Mouse (Mus musculus) liver, embryonic 11.5 days (tissue): ENCODE measurements at regions not wholly inside any gene's neighbourhood (a gene's known extent, or its start where the extent isn't known, plus 50 kb on each side); places are given as distances from the start of the nearest gene placed in this dataset.

Experiments used
- ATAC-seq: fragments of 200-750 bp; cut with Nextera tagmentation; replicated peaks from 2 replicates; pipeline ENCODE4 v1.8.0; 2017; ENCODE audit warnings: moderate number of reproducible peaks, mild to moderate bottlenecking, moderate TSS enrichment, moderate library complexity; ENCODE audit not compliant: low FRiP score
- DNase-seq: peaks from one replicate; pipeline ENCODE4 v3.0.0-alpha.2; 2017; ENCODE audit warnings: low spot score
- H3K27ac ChIP-seq: fragments of 300-500 bp; sonication (generic); 2 replicates; pipeline ENCODE4 v1.5.1; 2014; ENCODE audit warnings: mild to moderate bottlenecking, low read depth, low read length, control low read depth
- H3K27me3 ChIP-seq: fragments of 300-500 bp; sonication (generic); replicated peaks from 2 replicates; pipeline ENCODE4 v1.6.1; 2014; ENCODE audit warnings: low read length, mixed read lengths; ENCODE audit not compliant: control insufficient read depth, insufficient read depth
- H3K36me3 ChIP-seq: fragments of 300-500 bp; sonication (generic); 2 replicates; pipeline ENCODE4 v1.6.1; 2014; ENCODE audit warnings: mild to moderate bottlenecking, low read length, moderate library complexity, mixed read lengths; ENCODE audit not compliant: control insufficient read depth, insufficient read depth
- H3K4me1 ChIP-seq: fragments of 300-500 bp; sonication (generic); replicated peaks from 2 replicates; pipeline ENCODE4 v1.6.1; 2014; ENCODE audit warnings: low read length, mixed read lengths; ENCODE audit not compliant: control insufficient read depth, insufficient read depth
- H3K4me2 ChIP-seq: fragments of 300-500 bp; sonication (generic); 2 replicates; pipeline ENCODE4 v1.6.1; 2014; ENCODE audit warnings: mild to moderate bottlenecking, control low read depth, moderate library complexity
- H3K4me3 ChIP-seq: fragments of 300-500 bp; sonication (generic); 2 replicates; pipeline ENCODE4 v1.5.1; 2014; ENCODE audit warnings: low read depth, low read length, control low read depth
- H3K9ac ChIP-seq: fragments of 300-500 bp; sonication (generic); 2 replicates; pipeline ENCODE4 v1.6.1; 2014; ENCODE audit warnings: low read depth, low read length, control low read depth
- H3K9me3 ChIP-seq: fragments of 300-500 bp; sonication (generic); 2 replicates; pipeline ENCODE4 v1.6.1; 2016; ENCODE audit warnings: low read length, inconsistent platforms, mixed read lengths; ENCODE audit not compliant: control insufficient read depth
- WGBS: fragments of 180-500 bp; shearing (Covaris S2); extraction: QIAGEN DNeasy Blood & Tissue Kit; methylation state at CpG from one replicate; pipeline ENCODE4 v1.1.7; 2014; 5-methylcytosine and 5-hydroxymethylcytosine counted together

DNA sequence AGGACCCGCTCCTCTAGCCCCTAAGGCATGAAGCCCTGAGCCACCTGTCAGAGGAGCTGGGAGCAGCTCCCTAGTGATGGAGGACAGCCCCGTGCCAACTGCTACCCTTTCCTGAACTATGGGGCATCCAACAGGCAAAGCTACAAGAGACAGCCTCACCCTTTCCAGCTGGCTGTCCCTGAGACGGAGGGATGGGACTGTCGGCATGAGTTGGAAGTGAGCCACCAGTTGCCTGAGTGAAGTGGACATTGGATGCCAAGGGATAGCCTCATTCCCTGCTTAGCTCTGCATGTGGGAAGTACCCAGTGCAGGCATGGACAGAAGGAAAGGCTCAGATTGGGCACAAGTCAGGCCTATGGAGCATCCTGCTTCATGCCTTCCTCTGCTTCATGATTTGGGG lies 112.3 kb upstream of the Igsf21 start:
- WGBS, result 84% methylated on average over 4 of the region's 4 CpGs
- DNase-seq, result no peak
- no peak for ATAC-seq
- no peaks in the 10 kb centered on the region for H3K27me3 ChIP-seq
- H3K36me3 ChIP-seq, result no peaks in the 10 kb centered on the region
- H3K4me1 ChIP-seq, result no peaks in the 10 kb centered on the region
- H3K4me2 ChIP-seq, result no peak overlapping the region
- no peak overlapping the region for H3K4me3 ChIP-seq
- H3K9ac ChIP-seq, result no peak overlapping the region
- no peaks in the 10 kb centered on the region for H3K9me3 ChIP-seq
- H3K27ac ChIP-seq, result no peak overlapping the region

DNA sequence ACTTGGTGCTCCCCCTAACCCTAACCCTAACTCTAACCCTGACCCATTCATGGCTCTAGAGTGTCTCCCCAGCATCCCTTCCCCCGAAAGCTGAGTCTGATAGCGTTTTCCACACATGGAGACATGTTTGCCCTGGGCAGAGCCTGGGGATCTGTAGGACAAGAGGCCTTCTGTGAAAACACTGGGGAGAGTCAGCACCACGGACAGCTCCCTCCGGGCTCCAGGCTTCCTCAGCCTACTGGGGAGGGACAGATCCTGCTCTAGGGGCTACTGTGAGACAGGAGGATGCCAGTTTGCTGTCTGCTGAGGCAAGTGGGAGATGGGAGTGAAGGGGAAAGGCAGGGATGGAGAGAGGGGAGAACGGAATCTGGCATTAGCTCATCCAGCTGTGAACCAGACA lies 111.5 kb upstream of the Igsf21 start:
- WGBS, result 9% methylated on average over 5 of the region's 5 CpGs
- Histone ChIP-seq H3K36me3 (no peaks in the 10 kb centered on the region), H3K9ac (no peak overlapping the region), H3K27me3 (no peaks in the 10 kb centered on the region), H3K27ac (no peak overlapping the region), H3K4me1 (no peaks in the 10 kb centered on the region), H3K9me3 (no peaks in the 10 kb centered on the region), H3K4me3 (no peak overlapping the region), H3K4me2 (no peak overlapping the region)
- ATAC-seq (no peak), DNase-seq (peak; percentile 77)

DNA sequence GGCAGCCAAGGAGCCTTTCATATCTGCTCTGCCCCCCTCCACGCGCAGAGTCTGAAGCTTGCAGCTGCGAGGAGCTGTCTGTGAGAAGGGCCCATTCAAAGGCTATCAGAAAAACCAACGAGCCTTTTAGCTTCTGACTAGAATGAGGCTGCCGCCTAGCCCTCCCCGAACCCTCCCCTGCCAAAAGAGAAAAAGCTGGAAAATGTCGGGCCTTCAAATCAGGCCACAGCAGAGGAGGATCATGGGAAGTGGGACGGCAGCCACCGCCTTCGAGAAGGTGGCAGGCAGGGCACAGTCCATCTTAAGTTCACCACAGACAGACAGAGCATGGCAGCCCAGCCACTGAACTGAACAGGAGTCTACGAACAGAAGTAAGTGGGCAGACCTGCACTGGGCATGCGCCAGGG lies 108.6 kb upstream of the Igsf21 start:
- H3K4me1 ChIP-seq, result no peaks in the 10 kb centered on the region
- no peaks in the 10 kb centered on the region for H3K27me3 ChIP-seq
- no peaks in the 10 kb centered on the region for H3K9me3 ChIP-seq
- H3K36me3 ChIP-seq, result no peaks in the 10 kb centered on the region
- H3K4me3 ChIP-seq, result no peak overlapping the region
- H3K9ac ChIP-seq, result no peak overlapping the region
- WGBS, result 73% methylated on average over 12 of the region's 12 CpGs
- H3K4me2 ChIP-seq, result no peak overlapping the region
- H3K27ac ChIP-seq, result no peak overlapping the region
- ATAC-seq, result no peak
- no peak for DNase-seq

DNA sequence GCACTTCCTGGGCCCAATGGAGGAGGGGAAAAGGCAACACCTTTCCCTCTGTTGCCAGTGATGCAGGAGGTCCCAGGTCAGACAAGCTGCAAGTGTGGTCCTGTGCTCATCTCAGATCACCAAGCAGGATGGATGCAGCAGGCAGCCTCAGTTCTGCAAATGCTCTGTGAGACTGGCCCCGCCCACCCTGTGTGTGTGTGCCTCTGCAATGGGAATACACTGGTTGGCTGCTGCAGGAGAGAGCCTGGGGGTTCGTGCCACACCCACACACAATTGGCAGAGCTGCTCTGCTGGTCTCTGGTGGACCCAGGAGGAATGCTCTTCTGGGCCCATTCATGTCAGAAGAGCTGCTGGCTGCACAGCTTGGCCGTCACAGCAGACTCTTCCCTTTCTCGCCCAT lies 102.2 kb upstream of the Igsf21 start:
- H3K27ac ChIP-seq, result no peak overlapping the region
- H3K9me3 ChIP-seq, result no peaks in the 10 kb centered on the region
- no peak for DNase-seq
- ATAC-seq, result no peak
- no peak overlapping the region for H3K4me3 ChIP-seq
- no peaks in the 10 kb centered on the region for H3K36me3 ChIP-seq
- H3K4me1 ChIP-seq, result no peaks in the 10 kb centered on the region
- no peak overlapping the region for H3K4me2 ChIP-seq
- H3K9ac ChIP-seq, result no peak overlapping the region
- WGBS, result 63% methylated on average over 4 of the region's 4 CpGs
- no peaks in the 10 kb centered on the region for H3K27me3 ChIP-seq

DNA sequence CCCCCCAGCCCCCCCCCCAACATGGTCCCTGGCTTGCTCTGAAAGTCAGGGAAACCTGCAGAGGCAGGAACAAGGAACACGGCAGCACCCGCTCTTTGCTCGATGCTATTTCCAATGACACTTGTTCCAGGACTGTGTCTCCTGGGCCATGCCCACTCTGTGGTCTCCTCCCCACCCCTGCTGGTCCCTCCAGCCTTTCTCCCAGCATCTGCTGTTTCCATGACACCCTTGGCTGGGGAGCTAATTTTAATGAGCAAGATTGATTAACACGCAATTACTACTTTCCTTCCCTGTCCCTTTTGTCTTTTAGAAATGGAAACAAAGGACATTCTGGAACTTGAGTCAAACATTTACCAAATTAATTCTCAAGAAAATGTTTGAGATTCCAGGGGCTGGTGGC lies 83.6 kb upstream of the Igsf21 start:
- no peaks in the 10 kb centered on the region for H3K4me1 ChIP-seq
- no peak overlapping the region for H3K4me2 ChIP-seq
- no peaks in the 10 kb centered on the region for H3K9me3 ChIP-seq
- WGBS, result 89% methylated on average over 4 of the region's 4 CpGs
- no peak overlapping the region for H3K4me3 ChIP-seq
- H3K9ac ChIP-seq, result no peak overlapping the region
- no peak for DNase-seq
- no peak overlapping the region for H3K27ac ChIP-seq
- H3K36me3 ChIP-seq, result no peaks in the 10 kb centered on the region
- H3K27me3 ChIP-seq, result no peaks in the 10 kb centered on the region
- ATAC-seq, result no peak

DNA sequence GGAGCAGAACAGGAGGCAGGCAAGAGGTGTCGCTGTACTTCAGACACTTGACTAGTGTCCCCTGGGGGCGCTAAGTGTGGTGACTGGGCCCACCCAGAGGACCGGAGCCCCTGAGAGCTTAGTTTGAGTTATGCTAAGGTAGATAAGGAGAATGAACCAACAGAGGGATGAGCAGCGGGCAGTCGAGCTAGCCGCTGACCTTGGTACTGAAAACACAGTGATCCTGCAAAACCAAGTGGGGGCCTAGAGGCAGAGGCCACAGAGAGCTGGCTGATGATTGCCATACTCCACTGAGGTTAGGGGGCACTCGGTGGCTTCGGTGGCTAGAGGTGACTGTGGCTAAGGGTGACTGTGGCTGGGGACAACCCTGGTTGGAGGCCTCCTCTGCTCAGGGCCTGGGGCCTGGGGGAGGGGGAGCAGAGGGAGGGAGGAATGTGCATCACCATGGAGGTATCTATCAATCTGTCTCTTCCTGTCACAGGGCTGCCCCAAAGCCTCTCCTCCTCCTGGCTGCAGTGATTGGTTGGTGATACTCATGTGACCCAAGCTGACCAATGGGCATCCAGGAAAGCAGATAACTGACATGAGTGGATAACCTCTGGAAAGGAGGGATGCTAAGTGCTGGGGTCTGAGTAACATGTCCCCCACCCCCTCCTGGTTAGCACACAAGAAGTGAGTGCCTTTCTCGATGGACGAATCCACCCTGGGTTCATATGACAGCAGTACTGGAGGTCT lies 80.3 kb upstream of the Igsf21 start:
- no peaks in the 10 kb centered on the region; the same call in 1 of the 2 replicates for H3K9me3 ChIP-seq
- DNase-seq (no peak), ATAC-seq (no peak; the same call in 1 of the 2 replicates)
- no peak overlapping the region for H3K4me3 ChIP-seq
- 30% methylated on average over 10 of the region's 10 CpGs for WGBS
- H3K4me2 ChIP-seq, result no peak overlapping the region
- H3K27me3 ChIP-seq, result no peaks in the 10 kb centered on the region
- H3K4me1 ChIP-seq, result no peaks in the 10 kb centered on the region
- no peaks in the 10 kb centered on the region for H3K36me3 ChIP-seq
- H3K9ac ChIP-seq, result no peak overlapping the region
- H3K27ac ChIP-seq, result no peak overlapping the region

DNA sequence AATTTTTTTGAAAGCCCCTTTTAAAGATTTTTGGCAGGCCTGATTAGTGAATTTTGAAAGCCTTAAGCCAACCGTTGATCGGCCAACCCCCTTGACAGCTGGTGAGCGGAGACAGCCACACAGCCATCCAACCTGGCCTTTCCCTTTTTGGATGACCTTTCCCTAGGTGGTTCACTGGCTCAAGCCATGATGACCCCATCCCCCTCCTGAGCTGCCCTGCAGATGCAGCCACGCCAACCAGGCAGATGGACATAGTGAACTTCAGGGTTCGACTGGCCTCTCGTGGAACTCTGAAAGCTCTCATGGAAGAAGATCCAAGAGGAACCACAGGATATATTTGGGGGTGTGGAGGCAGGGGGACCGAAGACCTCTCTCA lies 79.1 kb upstream of the Igsf21 start:
- DNase-seq (no peak), ATAC-seq (no peak)
- no peak overlapping the region for H3K4me2 ChIP-seq
- no peaks in the 10 kb centered on the region for H3K36me3 ChIP-seq
- no peaks in the 10 kb centered on the region for H3K4me1 ChIP-seq
- H3K4me3 ChIP-seq, result no peak overlapping the region
- no peak overlapping the region for H3K9ac ChIP-seq
- no peaks in the 10 kb centered on the region for H3K27me3 ChIP-seq
- WGBS, result 82% methylated on average over 7 of the region's 7 CpGs
- no peak overlapping the region for H3K27ac ChIP-seq
- H3K9me3 ChIP-seq, result no peaks in the 10 kb centered on the region; the same call in 1 of the 2 replicates

DNA sequence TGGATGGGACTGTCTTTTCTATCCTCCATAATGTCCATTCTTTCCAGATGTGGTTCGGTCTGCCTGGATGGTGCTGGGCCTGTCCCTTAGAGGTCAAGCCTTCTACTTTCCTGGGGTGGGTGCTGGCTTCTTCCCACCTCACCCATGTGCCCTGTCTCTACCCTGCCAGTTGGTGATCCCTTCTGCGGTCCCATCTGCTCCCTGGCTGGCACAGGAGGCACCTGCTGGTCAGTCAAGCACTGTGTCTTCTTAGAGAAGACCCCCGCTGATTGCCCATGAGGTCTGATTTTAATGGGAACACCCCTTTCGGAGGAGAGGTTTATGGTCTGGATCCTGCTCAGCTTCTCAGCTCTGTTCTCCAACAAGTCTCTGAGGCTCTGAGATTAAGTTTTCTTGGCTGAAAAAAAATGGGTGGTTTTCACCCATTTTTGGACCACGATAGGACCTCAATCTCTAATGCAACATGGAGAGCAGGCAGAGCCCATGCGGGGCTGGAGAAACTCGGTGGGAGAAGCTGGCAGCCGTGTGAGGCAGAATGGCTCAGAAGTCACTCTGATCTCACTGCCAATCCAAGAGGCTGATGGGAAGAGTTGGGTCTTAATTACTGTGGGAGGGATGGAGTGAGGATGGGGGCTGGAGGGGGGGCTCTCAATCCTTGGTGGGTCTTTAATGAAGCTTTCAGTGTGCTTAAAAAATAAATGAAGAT lies 78.5 kb upstream of the Igsf21 start:
- DNase-seq, result no peak
- no peak for ATAC-seq
- H3K4me2 ChIP-seq, result no peak overlapping the region
- H3K4me3 ChIP-seq, result no peak overlapping the region
- no peaks in the 10 kb centered on the region; the same call in 1 of the 2 replicates for H3K9me3 ChIP-seq
- no peaks in the 10 kb centered on the region for H3K4me1 ChIP-seq
- H3K27ac ChIP-seq, result no peak overlapping the region
- 77% methylated on average over 8 of the region's 8 CpGs for WGBS
- no peaks in the 10 kb centered on the region for H3K36me3 ChIP-seq
- no peak overlapping the region for H3K9ac ChIP-seq
- no peaks in the 10 kb centered on the region for H3K27me3 ChIP-seq
